In the genomic region with DNA sequence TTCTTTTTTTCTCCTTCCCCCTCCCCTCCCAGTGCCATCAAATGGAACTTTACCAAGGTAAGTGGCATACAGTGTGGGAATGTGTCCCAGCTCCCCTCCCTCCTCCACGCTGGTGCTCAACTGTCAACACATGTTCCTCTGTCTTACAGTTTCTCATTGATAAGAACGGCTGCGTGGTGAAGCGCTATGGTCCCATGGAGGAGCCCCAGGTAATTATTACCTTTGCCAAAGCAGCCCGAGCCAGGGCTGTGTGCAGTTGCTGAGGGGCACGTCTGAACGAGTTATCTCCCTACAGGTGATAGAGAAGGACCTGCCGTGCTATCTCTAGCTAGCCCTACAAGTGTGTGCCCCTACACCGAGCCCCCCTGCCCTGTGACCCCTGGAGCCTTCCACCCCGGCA, we compare ENCODE assay signal across 11 mouse cellular contexts. TPM values are rescaled to one million over a fixed set of nuclear protein-coding genes. Genes with fewer than 3 reads are reported as not detected.
A peak's percentile ranks its signal among the peaks of the same experiment; 100 is the strongest.
DNase-seq lines count a peak whose midpoint lies in the region; ATAC-seq and TF ChIP-seq lines count a peak whose summit lies in the region.
"Had no signal": no experiment of that assay in that cellular context is flagged by ENCODE, and none has a peak within 500 bp of the region (broad histone marks: within the 10 kb centered on the region; RNA-seq: fewer than 3 reads in every experiment).

No protein-coding gene starts in this region.

- no peak overlapping the region for H3K9ac ChIP-seq in CH12.LX (ENCODE audit: insufficient read depth, low read depth)
- H3K9ac ChIP-seq in intestine, embryonic 14.5 days (ENCODE audit: low read length): no peak overlapping the region

- no peak for TF ChIP-seq EP300 in CH12.LX (IDR thresholded peaks at IDR 0.05; ENCODE audit: low read length)

- intact Hi-C loops in gastrocnemius, postnatal 36 days (cut with DNase I): no loop called here

- no peak overlapping the region for H3ac ChIP-seq in C2C12 (ENCODE audit: control insufficient read depth, insufficient read length, low read depth)

- H3K27ac ChIP-seq in kidney, adult 2 months (ENCODE audit: insufficient read depth, low read depth, low read length): peak overlapping the region; percentile 37
- H3K27ac ChIP-seq in CH12.LX (ENCODE audit: insufficient read depth, low read depth): 0 out of 2 replicates have a peak overlapping the region, but pooled peaks have one; percentile 10
- no peak overlapping the region for H3K27ac ChIP-seq in intestine, embryonic 14.5 days (ENCODE audit: low read depth)
- H3K27ac ChIP-seq: heart, adult 2 months had no signal

- no peaks in the 10 kb centered on the region for H3K9me3 ChIP-seq in CH12.LX (replicated peaks; ENCODE audit: low read length)
- no peaks in the 10 kb centered on the region for H3K9me3 ChIP-seq in intestine, embryonic 14.5 days (ENCODE audit: control insufficient read depth, low read length)

- H3K36me3 ChIP-seq in kidney, adult 2 months (ENCODE audit: control insufficient read depth, insufficient read depth, low read length): peaks cover 4% of the 10 kb centered on the region
- H3K36me3 ChIP-seq in C2C12 (ENCODE audit: control insufficient read depth, insufficient read depth) (peaks cover 45% of the 10 kb centered on the region), CH12.LX (replicated peaks in 1 of 2; ENCODE audit: control insufficient read depth in 1 of 2, insufficient read depth in 1 of 2, low read length in 1 of 2) (peaks cover 53 to 61% of the 10 kb centered on the region in 2 experiments)
- peaks cover 48% of the 10 kb centered on the region for H3K36me3 ChIP-seq in intestine, embryonic 14.5 days (ENCODE audit: control insufficient read depth, insufficient read depth, low read length)

- in situ Hi-C loops in CH12.LX (cut with MboI; ENCODE audit: low pct_ligation_motif_present, low pct_unique_long_range_greater_than_20kb, low sequenced_read_pairs): no loop called here

- H3K79me2 ChIP-seq in C2C12 (ENCODE audit: control insufficient read depth, insufficient read depth) (peaks cover 26% of the 10 kb centered on the region), CH12.LX (replicated peaks; ENCODE audit: control insufficient read depth, extremely low read depth, insufficient read depth, poor library complexity, severe bottlenecking) (peaks cover 15% of the 10 kb centered on the region)

- H3K4me2 ChIP-seq in CH12.LX (ENCODE audit: insufficient read depth, low read depth, poor library complexity, severe bottlenecking): no peak overlapping the region
- peak overlapping the region; percentile 64; the same call in 1 of the 2 replicates for H3K4me2 ChIP-seq in intestine, embryonic 14.5 days (ENCODE audit: low read length)

- TF ChIP-seq RAD21 in CH12.LX (IDR thresholded peaks at IDR 0.05; ENCODE audit: low read depth, low read length): no peak

- H3K27me3 ChIP-seq in kidney, adult 2 months (replicated peaks; ENCODE audit: control insufficient read depth, insufficient read depth, low read length): no peaks in the 10 kb centered on the region
- H3K27me3 ChIP-seq in C2C12 (ENCODE audit: control insufficient read depth, insufficient read depth, insufficient read length) (no peaks in the 10 kb centered on the region), CH12.LX (replicated peaks) (no peaks in the 10 kb centered on the region)
- H3K27me3 ChIP-seq in intestine, embryonic 14.5 days (replicated peaks; ENCODE audit: control insufficient read depth, insufficient read depth, low read length): no peaks in the 10 kb centered on the region

- no peak for ATAC-seq in intestine, embryonic 14.5 days (replicated peaks; ENCODE audit: low FRiP score, low TSS enrichment, low read depth)

- dilution Hi-C loops in CH12.LX (cut with MboI; ENCODE audit: extremely low pct_ligation_motif_present, extremely low pct_unique_long_range_greater_than_20kb, low sequenced_read_pairs): no loop called here

- TF ChIP-seq CTCF in kidney, adult 2 months (conservative IDR thresholded peaks at IDR 0.05; ENCODE audit: insufficient read depth, insufficient read length, low read depth, low read length): no peak
- TF ChIP-seq CTCF in C2C12 (IDR thresholded peaks at IDR 0.05; ENCODE audit: control insufficient read depth, insufficient read depth, insufficient read length): no peak
- TF ChIP-seq CTCF in CH12.LX (conservative IDR thresholded peaks at IDR 0.05 in 1 of 2, IDR thresholded peaks at IDR 0.05 in 1 of 2; ENCODE audit: low read depth in 2 of 2, low read length in 2 of 2): no peak

- peak; percentile 56 for DNase-seq in kidney, adult 2 months
- DNase-seq in kidney, postnatal 25 days: no peak
- no peak for DNase-seq in CH12.LX (ENCODE audit: extremely low read depth)
- no peak for DNase-seq in intestine, embryonic 14.5 days (ENCODE audit: low spot score)
- no peak for DNase-seq in adrenal gland, postnatal 14 days
- DNase-seq in gastrocnemius, postnatal 36 days: no peak
- DNase-seq in frontal cortex, postnatal 14 days (ENCODE audit: low spot score in 2 of 2): no peak
- DNase-seq: cerebellum, postnatal 10 days; heart, adult 2 months; left cerebral cortex, postnatal 4 days had no signal

- no peak for TF ChIP-seq POLR2A in kidney, adult 2 months (IDR thresholded peaks at IDR 0.05; ENCODE audit: low read depth, low read length)
- no peak for TF ChIP-seq POLR2A in CH12.LX (IDR thresholded peaks at IDR 0.05; ENCODE audit: low read depth, low read length)

- H3K79me3 ChIP-seq in C2C12 (ENCODE audit: low read depth): peaks cover 26% of the 10 kb centered on the region

- WGBS in kidney, adult 2 months: 34% methylated on average over 9 of the region's 10 CpGs
- 69% methylated on average over 8 of the region's 10 CpGs for WGBS in intestine, embryonic 14.5 days

- H3K4me3 ChIP-seq in kidney, adult 2 months (ENCODE audit: insufficient read depth, low read depth, low read length): peak overlapping the region; percentile 10; the same call in 1 of the 2 replicates
- H3K4me3 ChIP-seq in C2C12 (ENCODE audit: insufficient read depth, poor library complexity, severe bottlenecking) (peak overlapping the region; percentile 11), CH12.LX (replicated peaks in 1 of 3; ENCODE audit: low read depth in 2 of 3, low read length in 2 of 3, poor library complexity in 1 of 3) (no peak overlapping the region)
- H3K4me3 ChIP-seq in intestine, embryonic 14.5 days (ENCODE audit: low read depth, low read length): no peak overlapping the region
- H3K4me3 ChIP-seq: heart, adult 2 months had no signal

- H3K4me1 ChIP-seq in kidney, adult 2 months (ENCODE audit: control insufficient read depth, insufficient read depth, low read length): peaks cover 24% of the 10 kb centered on the region
- H3K4me1 ChIP-seq in CH12.LX (ENCODE audit: control insufficient read depth in 1 of 2, insufficient read depth in 2 of 2): peaks cover 12 to 37% of the 10 kb centered on the region in 2 experiments
- peaks cover 25% of the 10 kb centered on the region for H3K4me1 ChIP-seq in intestine, embryonic 14.5 days (replicated peaks; ENCODE audit: control insufficient read depth, insufficient read depth, low read length)

TF ChIP-seq in C2C12, 6 proteins besides CTCF, POLR2A, EP300 and RAD21 (continues in another document):
- TF ChIP-seq USF1 (IDR thresholded peaks at IDR 0.05; ENCODE audit: low read depth): no peak

TF ChIP-seq in CH12.LX, 34 proteins besides CTCF, POLR2A, EP300 and RAD21 (continues in another document):
- TF ChIP-seq BHLHE40 (IDR thresholded peaks at IDR 0.05; ENCODE audit: low read depth, low read length) (no peak), ZMIZ1 (IDR thresholded peaks at IDR 0.05; ENCODE audit: low read depth, low read length) (no peak)

RNA-seq across cellular contexts. Expression of gene Gpx4, which starts 8.9 kb away (rescaled TPM):
- polyA plus RNA-seq in kidney, adult 2 months (2012; rRNA removed): 1,431 and 1,557 TPM in 2 replicates
- polyA plus RNA-seq in C2C12 (2012; fragmentation: generic; extraction: Trizol) (964 TPM), CH12.LX (2012; ENCODE audit: insufficient read length, low read depth) (332 and 353 TPM in 2 replicates)
- total RNA-seq in CH12.LX (2012; rRNA removed) (368 and 459 TPM in 2 replicates), CH12.LX (2014; rRNA removed) (352 and 386 TPM in 2 replicates)
- polyA plus RNA-seq in intestine, embryonic 14.5 days (2014; fragmentation: Nextera tagmentation; extraction: Ambion mirVana): 607 and 623 TPM in 2 replicates
- total RNA-seq in adrenal gland, postnatal 14 days (2021): 1,329 and 1,354 TPM in 2 replicates
- total RNA-seq in gastrocnemius, postnatal 36 days (2021): 100 to 1,000 TPM; 500 to 536 TPM

RNA-seq across cellular contexts. Expression of gene Polr2e, which starts 16.3 kb away (rescaled TPM):
- 230 and 235 TPM in 2 replicates for polyA plus RNA-seq in kidney, adult 2 months (2012; rRNA removed)
- 269 TPM for polyA plus RNA-seq in C2C12 (2012; fragmentation: generic; extraction: Trizol)
- 127 and 132 TPM in 2 replicates for total RNA-seq in CH12.LX (2012; rRNA removed)
- 98.3 and 105 TPM in 2 replicates for total RNA-seq in CH12.LX (2014; rRNA removed)
- polyA plus RNA-seq in CH12.LX (2012; ENCODE audit: insufficient read length, low read depth): 194 and 227 TPM in 2 replicates
- 255 and 274 TPM in 2 replicates for polyA plus RNA-seq in intestine, embryonic 14.5 days (2014; fragmentation: Nextera tagmentation; extraction: Ambion mirVana)
- total RNA-seq in adrenal gland, postnatal 14 days (2021): 98.8 and 108 TPM in 2 replicates
- 10 to 100 TPM; 36.0 to 42.5 TPM for total RNA-seq in gastrocnemius, postnatal 36 days (2021)

RNA-seq across cellular contexts. Expression of gene Arhgap45, which starts 39.4 kb away (rescaled TPM):
- 9.6 and 25.5 TPM in 2 replicates for polyA plus RNA-seq in kidney, adult 2 months (2012; rRNA removed)
- polyA plus RNA-seq in C2C12 (2012; fragmentation: generic; extraction: Trizol) (1.6 TPM), CH12.LX (2012; ENCODE audit: insufficient read length, low read depth) (20.2 and 21.2 TPM in 2 replicates)
- total RNA-seq in CH12.LX (2012; rRNA removed) (23.4 and 25.9 TPM in 2 replicates), CH12.LX (2014; rRNA removed) (10.3 and 11.8 TPM in 2 replicates)
- 6.8 and 8.0 TPM in 2 replicates for polyA plus RNA-seq in intestine, embryonic 14.5 days (2014; fragmentation: Nextera tagmentation; extraction: Ambion mirVana)
- total RNA-seq in adrenal gland, postnatal 14 days (2021): 6.3 and 27.9 TPM in 2 replicates
- total RNA-seq in gastrocnemius, postnatal 36 days (2021): 1 to 10 TPM; 1.1 to 2.7 TPM

RNA-seq across cellular contexts. Expression of gene Sbno2, which starts 49.5 kb away (rescaled TPM):
- polyA plus RNA-seq in kidney, adult 2 months (2012; rRNA removed): 27.7 and 30.8 TPM in 2 replicates
- 29.4 TPM for polyA plus RNA-seq in C2C12 (2012; fragmentation: generic; extraction: Trizol)
- 20.7 and 22.6 TPM in 2 replicates for total RNA-seq in CH12.LX (2012; rRNA removed)
- 9.0 and 9.7 TPM in 2 replicates for total RNA-seq in CH12.LX (2014; rRNA removed)
- polyA plus RNA-seq in CH12.LX (2012; ENCODE audit: insufficient read length, low read depth): 21.1 and 24.2 TPM in 2 replicates
- 14.1 TPM in 2 replicates for polyA plus RNA-seq in intestine, embryonic 14.5 days (2014; fragmentation: Nextera tagmentation; extraction: Ambion mirVana)
- 52.8 and 52.9 TPM in 2 replicates for total RNA-seq in adrenal gland, postnatal 14 days (2021)
- 1 to 10 TPM; 4.5 to 7.3 TPM for total RNA-seq in gastrocnemius, postnatal 36 days (2021)

RNA-seq across cellular contexts. Expression of gene Abca7, which starts 59.6 kb away (rescaled TPM):
- polyA plus RNA-seq in kidney, adult 2 months (2012; rRNA removed): 10.6 and 11.8 TPM in 2 replicates
- polyA plus RNA-seq in C2C12 (2012; fragmentation: generic; extraction: Trizol) (10.7 TPM), CH12.LX (2012; ENCODE audit: insufficient read length, low read depth) (5.4 and 6.1 TPM in 2 replicates)
- total RNA-seq in CH12.LX (2012; rRNA removed) (6.8 and 7.0 TPM in 2 replicates), CH12.LX (2014; rRNA removed) (2.3 TPM in 2 replicates)
- 3.7 and 3.8 TPM in 2 replicates for polyA plus RNA-seq in intestine, embryonic 14.5 days (2014; fragmentation: Nextera tagmentation; extraction: Ambion mirVana)
- 18.7 and 20.7 TPM in 2 replicates for total RNA-seq in adrenal gland, postnatal 14 days (2021)
- total RNA-seq in gastrocnemius, postnatal 36 days (2021): 1 to 10 TPM; 5.4 to 5.8 TPM

Comparison
In these comparisons a context has a peak if more than half of its experiments do, and no peak if none do; other contexts are left out.
1. H3K4me3 ChIP-seq: peak in kidney, adult 2 months (single experiment) and C2C12 (single experiment); none in CH12.LX (0 of 3) and intestine, embryonic 14.5 days (single experiment).